In genomic region chr5:111175410-111175809, GRCm38 (mm10) we compare ENCODE assay signal across 13 mouse cellular contexts.
DNase-seq lines count a peak whose midpoint lies in the region; ATAC-seq lines count a peak whose summit lies in the region.
"Had no signal": no experiment of that assay in that cellular context is flagged by ENCODE, and none has a peak within 500 bp of the region (broad histone marks: within the 10 kb centered on the region; RNA-seq: fewer than 3 reads in every experiment).

No protein-coding gene starts in this region.

- no peak for ATAC-seq in forebrain, embryonic 13.5 days
- ATAC-seq in midbrain, embryonic 11.5 days (ENCODE audit: low FRiP score), result 0 out of 2 replicates have a peak, but pooled peaks have one; percentile 14
- ATAC-seq in limb, embryonic 12.5 days (ENCODE audit: insufficient number of reproducible peaks, insufficient read depth, low FRiP score, low TSS enrichment, low read depth), result peak; percentile 41; the same call in 1 of the 2 replicates

- H3K36me3 ChIP-seq in forebrain, embryonic 13.5 days (ENCODE audit: poor library complexity, severe bottlenecking), result no peaks in the 10 kb centered on the region
- H3K36me3 ChIP-seq in forebrain, embryonic 10.5 days (replicated peaks), result no peaks in the 10 kb centered on the region
- no peaks in the 10 kb centered on the region for H3K36me3 ChIP-seq in midbrain, embryonic 11.5 days (ENCODE audit: control insufficient read depth, insufficient read depth, low read length)
- no peaks in the 10 kb centered on the region for H3K36me3 ChIP-seq in midbrain, embryonic 10.5 days
- H3K36me3 ChIP-seq in limb, embryonic 12.5 days, result 0 out of 2 replicates have a peak, but pooled peaks cover 3% of the 10 kb centered on the region
- H3K36me3 ChIP-seq: embryonic facial prominence, embryonic 10.5 days had no signal

- H3K27ac ChIP-seq in forebrain, embryonic 13.5 days, result peak overlapping the region; percentile 59
- no peak overlapping the region for H3K27ac ChIP-seq in forebrain, embryonic 10.5 days
- H3K27ac ChIP-seq in midbrain, embryonic 11.5 days (ENCODE audit: low read depth, low read length), result no peak overlapping the region
- no peak overlapping the region for H3K27ac ChIP-seq in midbrain, embryonic 10.5 days (replicated peaks)
- H3K27ac ChIP-seq in limb, embryonic 12.5 days, result peak overlapping the region; percentile 79
- H3K27ac ChIP-seq: embryonic facial prominence, embryonic 10.5 days had no signal

- H3K4me1 ChIP-seq in forebrain, embryonic 13.5 days, result peaks cover 69% of the 10 kb centered on the region
- H3K4me1 ChIP-seq in forebrain, embryonic 10.5 days, result peaks cover 24% of the 10 kb centered on the region
- peaks cover 16% of the 10 kb centered on the region for H3K4me1 ChIP-seq in midbrain, embryonic 11.5 days (ENCODE audit: control insufficient read depth, insufficient read depth, low read length)
- H3K4me1 ChIP-seq in midbrain, embryonic 10.5 days, result peaks cover 55% of the 10 kb centered on the region
- H3K4me1 ChIP-seq in limb, embryonic 12.5 days (replicated peaks), result peaks cover 67% of the 10 kb centered on the region

- no peak overlapping the region for H3K4me3 ChIP-seq in forebrain, embryonic 13.5 days
- no peak overlapping the region for H3K4me3 ChIP-seq in forebrain, embryonic 10.5 days
- H3K4me3 ChIP-seq in midbrain, embryonic 11.5 days (ENCODE audit: low read depth, low read length), result no peak overlapping the region
- no peak overlapping the region for H3K4me3 ChIP-seq in midbrain, embryonic 10.5 days
- peak overlapping the region; percentile 12; the same call in 1 of the 2 replicates for H3K4me3 ChIP-seq in limb, embryonic 12.5 days (replicated peaks)
- H3K4me3 ChIP-seq: embryonic facial prominence, embryonic 10.5 days had no signal

- no peaks in the 10 kb centered on the region for H3K27me3 ChIP-seq in forebrain, embryonic 13.5 days
- no peaks in the 10 kb centered on the region for H3K27me3 ChIP-seq in forebrain, embryonic 10.5 days (ENCODE audit: poor library complexity, severe bottlenecking)
- no peaks in the 10 kb centered on the region for H3K27me3 ChIP-seq in midbrain, embryonic 11.5 days (ENCODE audit: control insufficient read depth, insufficient read depth, low read length)
- 0 out of 2 replicates have a peak, but pooled peaks cover 5% of the 10 kb centered on the region for H3K27me3 ChIP-seq in midbrain, embryonic 10.5 days (ENCODE audit: low read depth, poor library complexity, severe bottlenecking)
- H3K27me3 ChIP-seq in limb, embryonic 12.5 days, result peaks cover 5% of the 10 kb centered on the region; the same call in 1 of the 2 replicates

- H3K9ac ChIP-seq in forebrain, embryonic 13.5 days, result no peak overlapping the region
- no peak overlapping the region for H3K9ac ChIP-seq in midbrain, embryonic 11.5 days (ENCODE audit: low read length)
- no peak overlapping the region for H3K9ac ChIP-seq in limb, embryonic 12.5 days (replicated peaks)

- H3K9me3 ChIP-seq in forebrain, embryonic 13.5 days (replicated peaks), result no peaks in the 10 kb centered on the region
- H3K9me3 ChIP-seq in forebrain, embryonic 10.5 days, result no peaks in the 10 kb centered on the region
- H3K9me3 ChIP-seq in midbrain, embryonic 11.5 days (ENCODE audit: control insufficient read depth, low read length), result no peaks in the 10 kb centered on the region
- no peaks in the 10 kb centered on the region for H3K9me3 ChIP-seq in midbrain, embryonic 10.5 days (replicated peaks)
- no peaks in the 10 kb centered on the region for H3K9me3 ChIP-seq in limb, embryonic 12.5 days
- H3K9me3 ChIP-seq: embryonic facial prominence, embryonic 10.5 days had no signal

- DNase-seq in forebrain, embryonic 10.5 days (ENCODE audit: extremely low spot score, low spot score), result no peak
- no peak for DNase-seq in midbrain, embryonic 11.5 days (ENCODE audit: low spot score, missing footprints)
- no peak for DNase-seq in midbrain, embryonic 10.5 days (ENCODE audit: low spot score)
- peak; percentile 48 for DNase-seq in retina, postnatal 1 day
- DNase-seq in thymus, postnatal 10 days (ENCODE audit: low spot score in 2 of 2), result no peak
- no peak for DNase-seq in frontal cortex, postnatal 14 days (ENCODE audit: low spot score in 2 of 2)
- DNase-seq: cerebellum, adult 11-12 months; layer of hippocampus, adult 9-11 months; lung, postnatal 14 days; thymus, adult 2 months had no signal

- H3K4me2 ChIP-seq in forebrain, embryonic 13.5 days, result 0 out of 2 replicates have a peak overlapping the region, but pooled peaks have one; percentile 1
- no peak overlapping the region for H3K4me2 ChIP-seq in midbrain, embryonic 11.5 days
- peak overlapping the region; percentile 52 for H3K4me2 ChIP-seq in limb, embryonic 12.5 days

- 64% methylated on average over 12 of the region's 12 CpGs for WGBS in forebrain, embryonic 13.5 days
- 84% methylated on average over 12 of the region's 12 CpGs for WGBS in forebrain, embryonic 10.5 days
- WGBS in midbrain, embryonic 11.5 days, result 78% methylated on average over 12 of the region's 12 CpGs
- 81% methylated on average over 12 of the region's 12 CpGs for WGBS in midbrain, embryonic 10.5 days
- WGBS in limb, embryonic 12.5 days, result 23% methylated on average over 12 of the region's 12 CpGs

Comparison
In these comparisons a context has a peak if more than half of its experiments do, and no peak if none do; other contexts are left out.
1. H3K27ac ChIP-seq: peak in forebrain, embryonic 13.5 days (single experiment) and limb, embryonic 12.5 days (single experiment); none in forebrain, embryonic 10.5 days (single experiment), midbrain, embryonic 11.5 days (single experiment) and midbrain, embryonic 10.5 days (single experiment).